Mouse (Mus musculus): ENCODE results near the gene St5.

Gene St5

DNA sequence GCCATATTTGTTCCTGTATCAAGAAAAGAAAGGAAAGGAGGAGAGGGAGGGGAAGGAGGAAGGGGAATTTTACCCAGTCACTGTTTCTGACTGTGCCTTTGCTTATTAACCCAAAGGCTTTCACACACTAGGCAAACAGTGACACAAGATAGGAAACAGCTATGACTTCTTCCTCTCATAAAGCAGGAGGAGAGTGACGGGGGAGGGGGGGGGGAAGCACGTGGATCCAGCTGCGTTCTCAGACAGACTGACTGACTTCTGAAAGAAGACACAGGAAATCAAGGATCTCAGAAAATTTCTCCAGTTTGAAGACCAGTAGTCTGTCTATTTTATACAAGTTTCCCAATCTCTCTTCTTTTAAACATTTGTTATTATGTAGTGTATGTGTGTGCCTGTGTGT, 56.8 kb downstream of the St5 start:
- ATAC-seq (ENCODE audit: insufficient number of reproducible peaks, low FRiP score, low TSS enrichment) = no peak

DNA sequence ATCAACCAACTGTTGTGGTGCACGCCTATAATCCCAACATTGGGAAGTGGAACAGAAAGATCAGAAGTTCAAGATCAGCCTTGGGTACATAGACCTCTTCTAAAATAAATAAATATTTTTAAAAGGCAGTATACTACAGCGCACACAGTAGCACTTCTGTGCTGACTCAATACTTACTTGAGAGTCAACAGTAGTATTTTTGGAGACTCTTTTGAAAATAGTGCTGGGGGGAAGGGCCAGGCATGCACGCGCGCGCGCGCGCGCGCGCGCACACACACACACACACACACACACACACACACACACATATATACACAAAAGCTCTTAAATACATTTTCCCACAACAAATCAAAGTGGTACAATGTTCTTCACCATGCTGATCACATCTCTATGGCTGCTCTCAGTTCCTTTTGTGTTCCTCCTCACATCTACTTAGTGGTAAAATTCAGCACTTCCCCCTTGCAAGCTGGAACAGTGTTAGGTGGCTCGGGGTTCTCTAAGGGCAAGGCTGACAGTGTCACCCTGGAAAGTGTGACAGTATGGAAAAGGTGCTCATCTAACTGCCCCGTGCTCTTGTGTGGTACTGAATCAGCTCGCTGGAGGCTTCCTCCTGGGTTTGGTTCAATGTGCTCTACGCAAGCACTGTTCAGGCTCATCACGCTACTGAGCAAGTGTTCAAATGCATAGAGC, 60.0 kb downstream of the St5 start:
- ATAC-seq (ENCODE audit: insufficient number of reproducible peaks, low FRiP score, low TSS enrichment) = no peak

DNA sequence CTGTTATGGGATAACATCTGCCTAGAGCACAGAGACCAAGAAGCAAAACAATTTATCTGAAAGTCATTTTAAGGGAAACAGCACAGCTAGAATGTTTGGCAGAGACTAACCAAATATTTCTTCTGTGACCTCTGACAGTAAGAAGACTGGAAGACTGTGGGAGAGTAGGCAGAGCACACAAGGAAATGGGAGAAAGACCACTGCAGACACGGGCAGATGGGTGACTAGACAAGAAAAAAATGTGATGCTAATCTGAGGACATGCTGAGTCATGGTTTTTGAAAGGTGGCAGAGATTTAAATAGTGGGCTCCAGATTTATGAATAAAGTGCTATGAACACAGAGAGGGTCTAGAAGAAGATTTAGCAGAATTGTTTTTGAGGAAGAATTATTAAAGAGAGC, 61.4 kb downstream of the St5 start:
- no peak for ATAC-seq (ENCODE audit: insufficient number of reproducible peaks, low FRiP score, low TSS enrichment)

DNA sequence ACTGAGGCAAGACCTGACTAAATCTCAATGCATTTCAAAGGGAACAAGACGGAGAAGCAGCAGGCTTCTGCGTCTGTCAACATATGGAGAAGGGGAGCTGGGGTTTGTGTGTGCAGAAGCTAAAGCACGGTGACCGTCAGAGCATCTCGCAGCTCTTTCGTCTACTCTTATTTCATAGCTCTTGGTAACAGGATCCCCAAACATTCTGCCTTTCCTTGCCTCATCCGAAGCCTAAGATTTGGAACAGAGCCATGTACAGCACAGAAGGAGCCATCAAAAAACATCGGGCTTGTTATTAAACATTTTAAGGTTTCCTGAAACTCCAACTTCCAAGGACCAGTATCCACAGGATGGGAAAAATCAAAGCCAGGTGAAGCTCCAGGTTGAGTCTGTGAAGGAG, 62.3 kb downstream of the St5 start:
- ATAC-seq (ENCODE audit: insufficient number of reproducible peaks, low FRiP score, low TSS enrichment) = no peak

DNA sequence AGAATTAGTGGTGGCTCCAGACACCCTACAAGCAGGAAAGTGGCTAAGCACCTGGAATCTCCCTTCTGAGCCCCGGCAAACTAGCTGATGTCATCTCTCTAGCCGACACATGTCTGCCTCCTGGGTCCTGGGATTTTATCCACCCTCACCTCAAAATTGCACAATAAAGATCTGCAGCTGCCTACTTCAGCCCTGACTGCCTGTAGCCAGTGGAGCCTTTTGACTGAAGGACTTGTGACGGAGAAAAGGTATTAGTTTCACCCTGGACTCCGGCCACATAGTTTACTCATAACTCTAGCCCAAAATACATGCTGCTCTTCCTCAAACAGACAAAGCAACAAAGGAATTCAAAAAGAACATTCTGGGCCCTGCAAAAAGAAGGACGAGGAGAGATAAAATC, 66.0 kb downstream of the St5 start:
- ATAC-seq (ENCODE audit: insufficient number of reproducible peaks, low FRiP score, low TSS enrichment) = no peak

DNA sequence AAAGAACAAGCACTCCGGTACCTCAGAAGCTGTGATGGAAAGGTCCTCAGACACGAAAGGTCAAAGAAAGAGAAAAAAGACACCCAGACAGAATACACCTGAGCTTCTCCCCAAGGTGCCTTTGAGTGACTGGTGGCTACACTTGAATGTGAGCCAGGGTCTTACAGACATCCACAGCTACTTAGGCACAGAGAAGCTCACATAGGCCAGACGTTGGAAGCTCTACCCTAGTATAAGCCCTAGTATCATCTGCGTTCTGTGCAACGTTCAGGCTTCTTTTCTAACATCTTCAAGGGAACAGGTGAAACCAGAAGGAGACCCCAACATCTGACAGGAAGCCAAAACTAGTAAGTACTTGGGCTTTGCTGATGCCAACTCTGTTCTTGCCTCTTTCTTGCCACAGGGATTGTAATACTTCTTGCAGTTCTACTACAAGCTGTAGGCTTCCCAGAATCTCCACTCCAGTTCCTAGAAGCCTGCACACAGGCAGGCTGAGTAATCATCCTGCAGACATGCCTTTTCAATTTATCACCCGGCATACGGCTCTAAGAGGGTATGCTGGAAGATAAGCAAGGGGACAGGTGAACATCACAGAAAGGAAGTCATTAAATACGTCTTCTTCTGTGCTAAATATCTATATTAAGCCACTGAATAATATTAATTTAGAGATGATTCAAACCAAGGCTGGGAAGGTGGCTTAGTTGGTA, 67.2 kb downstream of the St5 start:
- ATAC-seq (ENCODE audit: insufficient number of reproducible peaks, low FRiP score, low TSS enrichment) = no peak

DNA sequence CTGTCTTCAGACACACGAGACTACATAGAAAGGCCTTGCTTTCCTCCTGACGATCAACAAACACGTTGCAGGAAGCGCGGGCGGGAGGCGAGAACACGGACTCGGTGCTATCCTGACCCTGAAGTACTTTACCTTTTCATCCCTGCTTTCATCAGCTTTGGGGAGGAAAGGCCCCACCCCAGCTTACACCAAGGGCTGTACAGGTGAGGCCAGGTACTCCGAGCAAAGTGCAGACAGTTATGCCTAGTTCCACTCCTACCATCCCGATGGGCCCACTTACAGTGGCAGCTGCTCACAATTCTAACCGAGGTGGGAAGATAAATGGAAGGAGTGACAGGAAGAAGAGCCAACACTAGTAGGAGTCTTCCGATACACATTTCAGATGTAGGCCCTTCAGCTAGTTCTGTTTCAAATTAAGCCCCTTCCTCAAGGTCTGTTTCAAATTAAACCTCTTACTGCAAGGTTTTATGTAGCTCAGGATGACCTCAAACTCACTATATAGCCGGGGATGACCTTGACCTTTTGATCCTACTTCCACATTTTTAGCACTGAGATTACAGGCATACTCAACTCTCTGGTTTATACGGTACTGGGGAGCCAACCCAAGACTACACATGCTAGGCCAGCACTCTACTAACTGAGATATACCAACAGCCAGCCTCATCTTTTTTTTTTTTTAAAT, 69.9 kb downstream of the St5 start:
- no peak for ATAC-seq (ENCODE audit: insufficient number of reproducible peaks, low FRiP score, low TSS enrichment)

DNA sequence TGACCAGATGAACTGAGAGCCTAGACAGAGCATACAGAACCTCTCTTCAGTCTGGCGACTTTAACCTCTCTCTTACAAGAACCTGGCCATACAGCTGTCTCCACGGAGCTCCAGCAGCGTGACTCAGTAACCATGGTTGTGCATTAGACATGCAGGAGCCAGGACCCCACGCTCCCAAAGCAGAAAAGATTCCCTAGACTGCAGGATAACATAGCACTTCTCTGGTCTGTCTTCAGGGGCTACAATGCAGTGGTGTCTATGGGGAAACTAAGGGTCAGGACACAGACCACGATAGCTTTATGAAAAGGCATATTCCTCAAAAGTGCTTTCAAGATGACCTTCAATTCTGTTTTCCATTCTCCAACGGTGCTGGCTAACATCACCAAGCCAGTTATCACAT, 72.1 kb downstream of the St5 start:
- no peak for ATAC-seq (ENCODE audit: insufficient number of reproducible peaks, low FRiP score, low TSS enrichment)

DNA sequence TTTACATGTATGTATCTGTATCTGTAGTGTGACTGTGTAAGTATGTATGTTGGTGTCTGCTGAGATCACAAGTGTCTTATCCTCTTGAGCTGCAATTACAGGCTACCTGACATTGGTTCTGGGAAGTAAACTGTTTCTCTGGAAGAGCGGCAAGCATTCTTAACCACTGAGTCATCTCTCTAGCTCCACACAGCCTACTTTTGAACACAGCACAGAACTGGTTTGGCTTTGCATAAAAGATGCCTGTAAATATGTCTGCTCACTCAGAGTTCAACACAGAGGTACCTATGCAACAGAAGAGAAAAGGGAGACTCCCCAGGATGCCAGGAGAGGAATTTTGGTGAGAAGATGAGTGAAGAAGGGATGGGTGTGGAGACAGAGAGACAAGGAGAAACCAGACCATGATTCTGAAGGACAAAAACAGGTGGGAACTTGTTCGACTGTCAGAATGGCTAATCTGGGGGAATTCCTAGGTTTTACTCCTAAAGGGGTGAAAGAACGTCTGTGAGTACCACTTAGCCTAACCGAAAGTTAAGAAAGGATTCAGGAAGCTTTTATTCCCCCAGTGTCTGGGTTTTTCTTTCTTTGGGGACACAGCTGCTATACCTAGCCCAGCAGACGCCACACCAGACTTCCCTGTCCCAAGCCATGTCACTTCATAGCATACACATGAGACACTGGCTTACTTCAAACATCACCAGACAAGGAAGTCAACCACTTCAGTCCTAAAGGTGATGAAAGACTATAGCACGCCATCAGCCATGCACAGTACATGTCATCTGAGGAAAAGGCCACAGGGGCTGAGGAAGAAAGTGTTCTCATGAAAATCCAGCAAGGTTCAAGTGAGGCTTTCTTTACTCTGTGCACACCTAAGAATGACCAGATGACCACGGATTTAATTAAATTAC, 73.3 kb downstream of the St5 start:
- ATAC-seq (ENCODE audit: insufficient number of reproducible peaks, low FRiP score, low TSS enrichment) = no peak

DNA sequence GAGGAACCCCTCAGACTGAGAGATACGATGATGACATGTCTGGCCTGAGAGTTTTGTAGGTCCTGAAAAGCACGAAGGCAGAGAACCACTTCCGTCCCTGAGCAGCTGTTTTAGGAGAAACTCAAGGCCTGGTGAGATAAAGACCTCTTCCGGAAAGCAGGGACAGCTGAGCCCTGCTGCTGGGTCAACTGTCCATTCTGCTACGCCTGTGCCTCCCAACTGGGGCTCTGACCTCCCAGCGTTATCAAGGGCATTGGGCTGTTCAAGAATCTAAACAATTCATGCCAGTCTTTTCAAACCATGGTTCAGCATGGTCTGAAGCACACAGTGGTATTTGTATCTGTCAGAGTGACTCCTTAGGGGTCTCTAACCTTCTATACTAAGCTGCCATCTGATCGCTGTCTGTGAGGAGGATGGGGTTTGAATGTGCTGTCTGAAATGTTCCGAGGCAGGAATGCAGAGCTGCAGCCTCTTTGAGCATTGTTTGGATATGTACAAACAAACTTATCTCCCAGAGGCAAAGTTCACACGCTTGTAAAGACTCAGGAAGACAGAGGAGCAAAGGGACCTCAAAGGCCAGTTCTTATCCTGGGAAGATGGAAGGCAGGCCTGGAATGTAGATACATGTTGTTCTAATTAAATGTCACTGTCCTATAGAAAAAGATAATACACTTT, 74.3 kb downstream of the St5 start:
- ATAC-seq (ENCODE audit: insufficient number of reproducible peaks, low FRiP score, low TSS enrichment) = no peak

DNA sequence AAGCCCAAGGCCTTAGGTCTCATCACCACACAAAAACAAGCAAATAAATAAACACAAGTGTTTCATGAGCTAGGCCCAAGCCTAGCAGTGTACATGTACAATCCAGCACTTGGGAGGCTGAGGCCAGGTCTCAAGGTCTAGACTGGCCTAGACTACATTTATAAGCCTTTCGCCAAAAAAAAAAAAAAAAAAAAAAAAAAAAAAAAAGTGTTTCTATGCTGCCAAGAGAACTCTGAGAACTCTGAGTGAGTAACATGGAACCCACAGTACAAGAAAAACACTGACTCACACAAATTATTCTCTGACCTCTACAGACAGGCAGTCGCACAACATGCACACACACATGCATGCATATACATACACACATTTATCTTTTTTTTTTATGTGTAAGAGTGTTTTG, 75.6 kb downstream of the St5 start:
- no peak for ATAC-seq (ENCODE audit: insufficient number of reproducible peaks, low FRiP score, low TSS enrichment)

DNA sequence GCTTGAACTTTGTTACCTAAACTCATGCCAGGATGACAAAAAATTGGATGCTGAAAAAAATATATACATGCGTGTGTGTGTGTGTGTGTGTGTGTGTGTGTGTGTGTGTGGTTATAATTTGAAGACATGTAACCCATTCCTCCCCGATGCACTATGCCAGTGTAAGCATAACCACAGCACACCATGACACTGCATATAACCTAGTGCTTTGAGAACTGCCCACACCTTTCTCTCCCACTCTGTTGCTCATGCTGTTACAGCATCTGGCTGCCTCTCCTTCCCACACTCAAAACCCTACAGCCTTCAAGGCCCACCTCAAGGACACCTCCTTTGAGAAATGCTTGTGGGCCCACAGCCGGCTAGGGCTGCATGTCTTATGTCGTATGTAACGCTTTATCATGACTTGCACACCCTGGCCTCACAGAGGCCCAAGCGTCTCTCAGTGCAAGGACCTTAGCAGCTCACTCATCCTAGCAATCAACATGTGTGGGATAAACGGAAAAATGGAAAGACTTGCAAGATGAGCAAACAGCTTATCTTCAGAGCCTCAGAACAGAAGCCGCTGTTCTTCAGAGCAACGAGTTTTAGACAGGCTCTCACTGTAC, 81.1 kb downstream of the St5 start:
- ATAC-seq (ENCODE audit: insufficient number of reproducible peaks, low FRiP score, low TSS enrichment) = no peak

DNA sequence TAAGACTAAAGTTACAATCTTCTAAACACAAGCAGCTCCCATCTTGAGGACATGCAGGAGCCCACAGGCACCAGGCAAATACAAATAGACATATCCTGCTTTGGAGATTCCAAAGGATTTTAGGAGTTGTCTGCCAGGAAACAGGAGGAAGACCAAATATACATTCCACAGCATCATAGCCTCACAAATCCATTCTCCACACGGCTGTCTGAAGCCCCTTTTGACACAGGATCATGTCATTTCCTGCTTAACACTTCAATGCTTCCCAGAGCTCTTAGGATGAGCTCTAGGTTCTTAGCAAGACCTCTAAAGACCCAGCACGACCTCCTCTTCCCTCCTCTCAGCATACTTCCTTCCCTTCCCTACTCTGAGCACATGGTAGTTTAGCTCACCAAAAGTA, 82.4 kb downstream of the St5 start:
- ATAC-seq (ENCODE audit: insufficient number of reproducible peaks, low FRiP score, low TSS enrichment) = no peak

DNA sequence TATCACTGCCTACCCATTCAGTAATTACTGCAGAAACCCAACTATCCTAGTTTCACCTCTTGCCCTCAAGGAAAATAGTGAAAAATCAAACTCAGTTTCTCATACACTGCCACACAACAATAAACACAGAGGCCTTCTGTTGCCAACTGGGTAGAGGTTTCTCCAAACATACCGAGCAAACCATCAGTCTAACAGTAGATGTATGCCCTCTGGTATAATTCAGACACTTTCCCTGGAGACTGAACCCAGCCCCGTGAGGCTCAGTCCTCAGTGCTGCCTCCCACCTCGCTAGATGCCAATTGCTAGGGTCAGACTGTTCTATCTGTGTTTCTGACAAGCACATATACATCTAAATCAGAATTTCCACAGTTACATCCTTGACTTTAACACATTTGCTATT, 83.1 kb downstream of the St5 start:
- no peak for ATAC-seq (ENCODE audit: insufficient number of reproducible peaks, low FRiP score, low TSS enrichment)

DNA sequence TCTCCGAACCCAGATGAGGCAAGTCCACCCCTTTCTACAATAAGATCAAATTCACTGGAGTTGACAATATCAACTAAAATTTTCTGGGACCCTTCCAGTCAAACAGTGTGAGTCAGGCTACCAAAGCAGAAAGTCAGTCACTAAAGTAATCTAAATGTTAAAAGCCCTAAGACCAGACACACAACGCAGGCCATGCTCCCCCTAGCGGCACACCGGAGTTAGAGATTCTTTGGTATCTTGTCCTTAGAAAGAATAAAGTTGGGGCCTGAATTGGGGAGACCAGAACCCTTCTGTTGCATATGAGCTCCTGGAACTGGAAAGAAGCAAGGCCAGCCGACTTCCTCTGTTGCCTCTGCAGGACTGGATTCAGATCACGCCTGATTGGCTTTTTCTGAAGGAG, 84.7 kb downstream of the St5 start:
- ATAC-seq (ENCODE audit: insufficient number of reproducible peaks, low FRiP score, low TSS enrichment) = no peak

DNA sequence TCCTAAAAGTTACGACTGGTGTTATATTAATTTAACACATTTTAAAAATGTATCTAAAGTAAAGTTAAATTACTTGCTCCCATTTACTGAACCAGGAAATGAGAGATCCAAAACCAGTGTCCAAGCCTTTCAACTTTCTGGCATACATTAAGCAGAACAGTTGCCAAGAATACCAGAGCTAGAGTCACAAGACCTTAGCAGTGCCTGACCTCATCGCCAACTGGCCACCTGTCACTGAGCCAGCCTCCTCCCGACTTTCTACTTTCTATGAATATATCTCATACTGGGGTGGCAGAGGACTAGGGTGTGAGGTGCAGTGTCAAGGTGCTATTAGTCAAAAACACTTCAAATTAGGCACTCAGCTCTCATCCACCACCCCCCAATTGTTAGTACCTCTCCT, 85.6 kb downstream of the St5 start:
- ATAC-seq (ENCODE audit: insufficient number of reproducible peaks, low FRiP score, low TSS enrichment) = peak; percentile 57

DNA sequence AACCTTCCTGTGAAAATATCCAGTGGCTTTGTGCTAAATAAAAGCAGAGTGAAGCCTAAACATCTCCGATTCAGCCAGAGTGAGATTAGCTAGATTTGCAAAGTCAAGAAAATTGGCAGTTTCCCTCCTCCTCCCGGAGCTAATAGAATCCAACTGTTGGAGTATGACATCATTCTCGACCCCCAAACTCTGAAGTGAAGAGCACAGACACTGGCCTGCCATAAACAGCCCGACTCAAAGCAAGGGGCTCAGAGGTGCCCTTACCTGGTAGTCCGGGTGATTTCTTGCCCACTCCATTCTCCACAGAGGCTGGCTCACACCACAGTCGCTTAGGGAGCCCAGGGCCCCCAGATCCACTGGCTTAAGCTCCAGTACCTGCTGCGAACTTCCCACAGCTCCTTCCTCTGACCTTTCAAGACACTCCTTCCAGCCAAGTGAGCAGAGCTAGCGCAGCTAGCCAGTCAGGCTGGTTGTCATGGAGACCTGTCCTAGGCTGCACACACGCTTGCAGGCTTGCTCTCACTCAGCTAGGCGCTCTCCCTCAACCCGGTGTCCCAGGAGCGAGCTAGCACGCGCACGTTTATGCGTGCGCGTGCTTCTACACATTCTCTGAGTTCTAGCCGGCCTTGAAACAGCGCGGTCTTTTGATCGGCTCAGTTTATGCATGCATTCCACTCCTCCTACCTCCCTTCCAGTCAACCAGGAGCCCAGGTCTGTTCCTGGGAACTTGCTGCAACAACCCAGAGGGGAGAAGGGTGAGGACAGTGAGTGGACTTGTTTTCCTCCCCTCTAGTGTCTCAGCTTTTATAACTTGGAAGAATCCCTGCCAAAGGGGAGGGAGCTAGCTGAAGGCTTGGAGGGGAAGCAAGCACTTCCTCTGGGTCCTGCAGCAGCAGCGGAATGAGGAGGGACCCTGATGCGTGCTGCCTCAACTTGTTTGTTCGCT, 87.1 kb downstream of the St5 start:
- ATAC-seq (ENCODE audit: insufficient number of reproducible peaks, low FRiP score, low TSS enrichment) = peak; percentile 93

DNA sequence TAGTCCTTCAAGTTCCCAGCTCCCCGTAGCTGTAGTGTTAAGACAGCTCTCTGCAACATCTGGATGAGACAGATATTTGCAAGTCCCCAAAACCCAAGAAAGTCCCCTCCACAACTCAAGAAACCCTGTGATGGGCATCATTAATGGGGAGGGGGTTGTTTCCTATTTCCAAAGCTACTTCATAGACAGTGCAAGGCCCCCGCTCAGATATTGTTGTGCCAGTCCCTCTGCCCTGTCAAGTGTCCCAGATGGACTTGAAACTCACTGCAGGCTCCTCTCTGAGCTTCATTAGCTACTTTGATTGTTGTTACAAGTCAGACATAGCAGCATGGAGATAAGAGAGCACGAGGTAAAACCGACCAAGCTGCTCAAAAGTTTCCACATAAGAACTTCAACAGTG, 87.8 kb downstream of the St5 start:
- no peak for ATAC-seq (ENCODE audit: insufficient number of reproducible peaks, low FRiP score, low TSS enrichment)

DNA sequence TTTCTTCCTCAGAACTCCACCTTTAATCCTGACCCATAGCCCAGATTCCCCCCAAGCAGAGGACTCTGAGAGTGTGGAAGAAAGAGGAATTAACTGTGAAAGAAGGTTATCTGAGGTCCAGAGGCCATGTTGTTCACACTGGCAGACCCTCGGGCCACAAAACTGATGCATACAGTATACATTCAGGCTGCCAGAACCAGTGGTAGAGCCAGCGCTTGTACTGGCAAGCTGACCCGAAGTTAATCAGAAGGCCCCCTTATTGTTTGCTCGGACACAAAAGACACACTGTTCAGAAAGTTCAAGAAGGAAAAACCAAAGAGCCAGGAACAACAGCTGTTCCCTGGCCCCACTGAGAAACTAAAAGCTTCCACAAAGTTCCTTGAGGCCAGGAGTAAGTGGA, 88.5 kb downstream of the St5 start:
- ATAC-seq (ENCODE audit: insufficient number of reproducible peaks, low FRiP score, low TSS enrichment) = no peak
